Mouse (Mus musculus) layer of hippocampus, postnatal 25 days (tissue): Measurements from ENCODE around the gene Rxrg. TPM values are rescaled to one million over a fixed set of nuclear protein-coding genes. Genes with fewer than 3 reads are reported as not detected.
A peak's percentile ranks its signal among the peaks of the same experiment; 100 is the strongest.

ENCODE experiments used
- DNase-seq, 2 experiments: peaks; one replicate each; pipeline ENCODE4 v3.0.0; 2022; ENCODE audit warnings: mixed read lengths in 2 of 2, low spot score in 1 of 2; ENCODE audit errors: extremely low spot score in 1 of 2
- total RNA-seq, 2 experiments: library from RNA; stranded (reverse); gene quantifications; 2 replicates each; pipeline ENCODE4 v1.2.3; 2021

Rxrg gene
- total RNA-seq, result 1 to 10 TPM; 5.9 to 8.1 TPM

DNA sequence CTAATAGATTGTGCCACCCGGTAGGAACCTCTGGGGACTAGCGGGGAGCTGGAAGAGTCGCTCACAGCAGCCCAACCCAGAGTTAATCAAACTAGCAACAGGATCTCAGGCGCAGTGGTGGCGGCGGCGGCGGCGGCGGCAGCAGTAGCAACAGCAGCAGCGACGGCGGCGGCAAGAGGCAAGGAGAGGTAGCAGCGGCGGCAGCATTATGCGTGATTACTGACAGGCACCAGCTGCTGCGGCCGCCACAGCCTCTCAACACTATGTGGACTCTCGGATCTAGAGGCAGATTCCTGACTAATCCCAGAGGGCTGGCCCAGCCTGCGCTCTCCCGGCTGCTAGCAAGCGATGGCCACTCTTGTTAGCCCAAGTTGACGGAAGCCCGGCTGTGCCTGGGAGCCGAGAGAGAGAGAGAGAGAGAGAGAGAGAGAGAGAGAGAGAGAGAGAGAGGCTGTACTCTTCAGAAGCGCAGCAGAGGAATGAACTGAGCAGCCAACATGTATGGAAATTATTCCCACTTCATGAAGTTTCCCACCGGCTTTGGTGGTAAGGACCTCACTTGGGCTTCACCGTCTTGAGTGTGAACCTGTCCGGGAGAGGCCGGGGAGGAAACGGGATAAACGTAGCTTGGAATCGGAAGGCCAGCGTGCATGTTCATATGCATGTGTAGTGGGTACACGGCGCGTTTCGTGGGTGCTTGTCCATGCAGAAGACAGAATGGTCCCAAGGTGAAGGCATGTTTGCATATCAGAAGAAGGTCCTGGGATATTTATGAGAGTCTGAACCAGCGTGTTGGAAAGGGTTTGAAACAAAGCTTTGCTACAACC, at the start of gene Rxrg:
Gene Rxrg, plus strand, starts transcription at position 130 of the 827 bp plus-strand sequence.
- DNase-seq, result peak; percentile 51 to 57

- DNase-seq, result no peak
Measured at GRCm38 (mm10) chr1:167549324-167549723, 48.9 kb upstream of the Rxrg start.

GRCm38 (mm10) chr1:167551601-167552000, 46.6 kb upstream of the Rxrg start:
- DNase-seq, result peak in 1 of 2 experiments; percentile 4

- DNase-seq, result no peak
Measured at GRCm38 (mm10) chr1:167553959-167554526, 44.1 kb upstream of the Rxrg start.

DNA sequence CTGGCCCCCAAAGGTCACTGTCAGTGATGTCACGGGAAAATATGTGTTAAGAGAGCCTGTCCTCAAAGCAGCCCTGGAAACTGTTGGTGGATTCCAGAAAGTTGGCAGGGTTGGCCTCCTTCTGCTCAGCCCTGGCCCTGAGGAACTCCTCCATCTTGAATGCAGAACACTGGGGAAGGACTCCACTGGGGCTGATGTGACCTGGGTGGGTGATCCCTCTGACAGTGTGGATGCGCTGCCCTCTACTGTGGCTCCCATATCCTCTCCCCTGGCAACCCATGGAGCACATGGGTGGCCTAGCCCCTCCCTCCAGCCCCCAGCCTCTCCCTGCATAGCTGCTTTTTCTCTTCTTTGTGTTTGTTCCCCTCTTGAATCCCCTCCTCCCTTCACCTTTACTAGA, 31.6 kb upstream of the Rxrg start:
- no peak for DNase-seq

GRCm38 (mm10) chr1:167579131-167579530, 19.1 kb upstream of the Rxrg start:
- DNase-seq, result no peak

- DNase-seq, result no peak
Measured at GRCm38 (mm10) chr1:167583195-167583594, 15.0 kb upstream of the Rxrg start.

DNA sequence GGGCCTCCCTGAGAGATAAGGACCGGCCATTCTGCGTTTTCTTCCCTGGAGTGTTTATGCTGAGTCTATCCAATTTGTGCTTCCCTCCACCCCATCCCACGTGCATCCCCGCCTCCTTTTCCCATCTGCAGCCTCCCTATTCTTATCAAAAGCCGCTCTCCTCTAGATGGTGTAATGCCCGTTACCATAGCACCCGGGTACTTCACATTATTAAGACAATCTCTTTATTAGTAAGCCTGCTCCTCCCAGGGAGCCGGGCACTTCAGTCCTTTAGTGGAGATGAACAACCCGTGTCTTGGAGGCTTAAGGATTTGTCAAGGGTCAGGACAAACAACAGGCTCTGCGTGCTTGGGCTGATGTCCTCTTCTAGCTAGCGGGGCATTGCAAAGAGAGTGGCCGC, 14.3 kb upstream of the Rxrg start:
- DNase-seq, result no peak

DNA sequence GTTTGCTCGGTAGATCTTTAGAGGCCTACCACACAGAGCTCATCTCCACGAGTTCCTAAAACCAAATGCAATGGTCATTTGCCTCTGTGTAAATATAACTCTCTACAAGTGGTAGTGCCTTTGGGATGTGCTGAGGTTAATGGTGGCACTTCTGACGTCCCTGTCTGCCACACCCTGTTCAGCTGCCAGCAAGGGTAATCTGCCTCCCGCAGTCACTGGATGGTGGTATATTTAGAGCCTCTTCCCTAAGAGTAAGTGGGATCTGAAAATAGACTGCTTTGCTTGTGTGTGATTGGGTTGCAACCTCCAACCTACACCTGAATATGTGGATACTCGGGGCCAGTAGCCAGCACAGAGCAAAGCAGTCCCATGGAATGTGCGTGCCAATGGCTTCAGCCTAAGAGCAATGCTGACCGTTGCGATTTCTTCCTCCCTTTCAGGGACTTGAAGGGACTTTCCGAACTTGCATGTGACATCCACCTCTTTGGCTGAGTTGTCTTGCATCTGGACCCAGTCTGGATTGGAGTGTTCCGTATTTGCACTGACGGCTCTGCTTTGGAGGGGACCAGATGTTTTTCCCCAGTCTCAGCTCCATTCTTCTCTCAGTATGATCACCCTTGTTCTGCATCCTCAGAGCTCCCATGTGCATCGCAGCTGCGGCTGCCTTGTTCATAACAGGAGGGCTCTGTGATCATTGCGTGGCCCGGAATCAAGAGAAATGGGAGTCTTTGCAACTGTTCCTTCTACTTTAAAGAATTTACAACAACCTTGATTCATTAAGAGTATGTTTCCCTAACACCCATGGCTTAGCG, 9.2 kb upstream of the Rxrg start:
- no peak for DNase-seq

- no peak for DNase-seq
Measured at GRCm38 (mm10) chr1:167592175-167592574, 6.0 kb upstream of the Rxrg start.

GRCm38 (mm10) chr1:167599211-167599735, 1.1 kb downstream of the Rxrg start:
- DNase-seq, result no peak

GRCm38 (mm10) chr1:167608201-167608741, 10.1 kb downstream of the Rxrg start:
- DNase-seq, result peak in 1 of 2 experiments; percentile 27

GRCm38 (mm10) chr1:167617131-167617530, 18.9 kb downstream of the Rxrg start:
- no peak for DNase-seq

DNA sequence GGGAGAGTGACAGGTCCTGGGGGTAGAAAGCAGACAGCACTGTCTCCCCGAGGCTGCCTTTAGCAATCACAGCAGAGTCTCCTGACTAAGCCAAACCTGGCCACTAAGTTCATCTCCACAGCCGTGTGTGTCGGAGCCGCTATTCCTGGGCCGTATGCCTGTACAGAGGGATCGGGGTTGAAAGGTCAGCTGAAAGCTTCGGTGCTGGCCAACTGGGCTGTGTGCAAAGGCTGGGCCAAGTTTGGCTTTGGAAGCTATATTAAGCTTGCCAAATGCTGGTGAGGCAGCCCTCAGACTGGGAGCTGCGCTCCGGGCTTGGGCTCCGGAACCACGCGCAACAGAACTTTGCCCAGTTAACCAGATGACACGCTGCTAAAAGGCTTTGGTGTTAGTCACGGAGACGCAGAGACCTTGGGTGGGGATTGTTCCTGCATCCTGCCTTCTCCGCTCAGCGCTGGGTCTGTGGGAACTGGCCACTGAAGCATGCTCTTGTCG, 19.9 kb downstream of the Rxrg start:
- DNase-seq, result no peak

GRCm38 (mm10) chr1:167620206-167620795, 22.1 kb downstream of the Rxrg start:
- DNase-seq, result no peak

DNA sequence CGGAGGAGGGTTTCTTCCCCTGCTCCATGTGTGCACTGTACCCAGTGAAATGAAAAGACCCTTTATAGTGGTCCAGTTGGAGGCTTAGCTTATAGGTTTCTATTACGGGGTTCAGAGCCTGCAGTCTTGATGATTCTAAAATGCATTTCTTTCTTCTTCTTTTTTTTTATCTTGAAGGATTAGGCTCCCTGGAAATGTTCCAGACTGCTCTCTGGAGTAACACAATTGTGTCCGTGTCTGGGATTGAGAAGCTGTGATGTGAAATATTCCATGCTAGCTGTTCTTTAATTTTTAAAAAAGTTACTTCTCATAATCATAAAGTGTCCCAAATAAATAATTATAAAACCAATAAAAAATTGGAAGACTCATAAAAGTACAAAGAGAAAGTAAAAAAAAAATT, 26.9 kb downstream of the Rxrg start:
- no peak for DNase-seq

- no peak for DNase-seq
Measured at GRCm38 (mm10) chr1:167631765-167632164, 33.6 kb downstream of the Rxrg start.

GRCm38 (mm10) chr1:167635702-167636101, 37.5 kb downstream of the Rxrg start:
- no peak for DNase-seq

- peak; percentile 46 to 61 for DNase-seq
Measured at GRCm38 (mm10) chr1:167636948-167637347, 38.8 kb downstream of the Rxrg start.

- DNase-seq, result peak; percentile 26 to 64
Measured at GRCm38 (mm10) chr1:167638053-167638452, 39.9 kb downstream of the Rxrg start.
